Mouse (Mus musculus) embryonic facial prominence, embryonic 13.5 days (tissue): ENCODE data around the gene Eed. TPM values are rescaled to one million over a fixed set of nuclear protein-coding genes. Genes with fewer than 3 reads are reported as not detected.
"Not testable (repeated sequence)": the region's sequence is repeated elsewhere in the genome, so short reads cannot be mapped to it uniquely, and the experiment has no call there.

Source experiments
- ATAC-seq: fragments of 200-750 bp; cut with Nextera tagmentation; 2 replicates; pipeline ENCODE4 v1.8.0; 2017; ENCODE audit warnings: low read depth; ENCODE audit not compliant: insufficient number of reproducible peaks, insufficient read depth, low FRiP score, low TSS enrichment
- H3K27ac ChIP-seq: fragments of 300-500 bp; sonication (generic); 2 replicates; pipeline ENCODE4 v1.5.1; 2015; ENCODE audit warnings: moderate library complexity, mild to moderate bottlenecking, inconsistent platforms
- H3K27me3 ChIP-seq: fragments of 300-500 bp; sonication (generic); 2 replicates; pipeline ENCODE4 v1.6.1; 2015; ENCODE audit warnings: mild to moderate bottlenecking, inconsistent platforms
- H3K36me3 ChIP-seq: fragments of 300-500 bp; sonication (generic); 2 replicates; pipeline ENCODE4 v1.6.1; 2015; ENCODE audit warnings: mild to moderate bottlenecking, inconsistent platforms
- H3K4me1 ChIP-seq: fragments of 300-500 bp; sonication (generic); 2 replicates; pipeline ENCODE4 v1.6.1; 2015; ENCODE audit warnings: inconsistent platforms
- H3K4me2 ChIP-seq: fragments of 300-500 bp; sonication (generic); 2 replicates; pipeline ENCODE4 v1.6.1; 2015; ENCODE audit warnings: moderate library complexity, mild to moderate bottlenecking, inconsistent platforms
- H3K4me3 ChIP-seq: fragments of 300-500 bp; sonication (generic); 2 replicates; pipeline ENCODE4 v1.5.1; 2015; ENCODE audit warnings: mild to moderate bottlenecking, inconsistent platforms
- H3K9ac ChIP-seq: fragments of 300-500 bp; sonication (generic); 2 replicates; pipeline ENCODE4 v1.6.1; 2015; ENCODE audit warnings: mild to moderate bottlenecking, inconsistent platforms
- H3K9me3 ChIP-seq: fragments of 300-500 bp; sonication (generic); 2 replicates; pipeline ENCODE4 v1.6.1; 2016; ENCODE audit warnings: inconsistent platforms
- WGBS: fragments of 180-500 bp; shearing (Covaris S2); methylation state at CpG from one replicate; pipeline ENCODE4 v1.1.7; 2015; ENCODE audit warnings: mixed read lengths; 5-methylcytosine and 5-hydroxymethylcytosine counted together
- polyA plus RNA-seq: library from polyadenylated mRNA; unstranded; fragments of >200 nt; fragmentation: Nextera tagmentation; extraction: Ambion mirVana; gene quantifications from 2 replicates; pipeline ENCODE4 v1.2.1, GENCODE M21; 2015

Eed gene
- polyA plus RNA-seq, 1 experiment from 2014 or later, result 78.6 TPM

DNA sequence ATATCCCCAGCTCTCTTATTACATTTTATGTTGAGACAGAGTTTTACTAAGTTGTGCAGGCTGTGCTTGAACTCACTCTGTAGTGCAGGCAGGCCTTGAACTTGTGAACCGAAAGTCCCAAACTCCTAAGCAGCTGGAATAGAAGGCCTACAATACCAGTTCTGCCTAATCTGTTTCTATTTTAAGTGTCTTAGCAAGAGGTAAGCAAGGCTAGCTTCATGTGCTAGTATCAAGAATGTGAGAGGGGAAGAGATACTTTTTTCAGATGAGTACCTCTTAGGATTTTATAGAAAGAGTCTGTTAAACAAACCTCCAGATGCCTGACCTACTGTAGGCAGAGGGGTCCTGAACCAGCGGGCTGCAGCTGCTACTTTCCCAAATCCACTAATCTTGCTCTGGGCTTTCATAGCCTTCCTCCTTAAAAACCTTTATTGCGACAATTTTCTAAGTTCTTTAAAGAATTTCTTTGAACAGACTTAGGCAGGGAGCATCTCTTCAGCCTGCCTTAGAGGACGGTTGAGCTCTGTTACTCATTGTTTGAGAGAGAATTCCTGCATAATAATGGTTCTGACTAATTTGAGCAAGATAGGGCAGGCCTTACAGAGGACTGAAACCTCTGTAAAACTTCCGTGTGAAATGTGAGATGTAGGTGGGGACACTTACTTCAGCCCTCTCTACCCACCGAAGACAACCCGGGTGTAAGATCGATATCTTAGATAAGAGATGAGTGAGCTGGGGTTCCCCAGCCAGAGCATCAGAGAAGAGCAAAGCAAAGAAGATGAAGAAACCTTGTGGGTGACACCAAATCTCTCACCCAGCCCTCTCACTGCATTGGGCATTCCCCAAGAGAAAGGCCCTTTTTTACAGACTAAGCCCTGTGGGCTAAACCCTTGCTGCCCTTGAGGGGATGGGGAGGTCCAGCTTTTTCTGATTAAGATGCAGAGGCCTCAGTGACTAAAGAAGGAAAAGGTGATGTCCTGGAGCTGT is 26.2 kb upstream of the Eed start:
- 35% methylated on average over 8 of the region's 8 CpGs for WGBS
- H3K36me3 ChIP-seq, result no peaks in the 10 kb centered on the region

GRCm38 (mm10) chr7:90004781-90005180 is 24.0 kb upstream of the Eed start:
- H3K27ac ChIP-seq, result no peak overlapping the region
- no peaks in the 10 kb centered on the region for H3K27me3 ChIP-seq
- no peaks in the 10 kb centered on the region for H3K9me3 ChIP-seq
- no peak overlapping the region for H3K9ac ChIP-seq
- H3K4me3 ChIP-seq, result no peak overlapping the region
- H3K4me1 ChIP-seq, result no peaks in the 10 kb centered on the region
- no peak overlapping the region for H3K4me2 ChIP-seq
- no peaks in the 10 kb centered on the region for H3K36me3 ChIP-seq
- no peak for ATAC-seq
- WGBS, result 92% methylated on average over 3 of the region's 3 CpGs

More for the DNA sequence above, 26.2 kb upstream of the Eed start:
- no peak overlapping the region for H3K4me2 ChIP-seq
- no peak overlapping the region for H3K9ac ChIP-seq
- no peak overlapping the region for H3K27ac ChIP-seq
- no peak overlapping the region for H3K4me3 ChIP-seq
- no peaks in the 10 kb centered on the region for H3K9me3 ChIP-seq
- no peak for ATAC-seq
- H3K27me3 ChIP-seq, result no peaks in the 10 kb centered on the region
- H3K4me1 ChIP-seq, result no peaks in the 10 kb centered on the region

DNA sequence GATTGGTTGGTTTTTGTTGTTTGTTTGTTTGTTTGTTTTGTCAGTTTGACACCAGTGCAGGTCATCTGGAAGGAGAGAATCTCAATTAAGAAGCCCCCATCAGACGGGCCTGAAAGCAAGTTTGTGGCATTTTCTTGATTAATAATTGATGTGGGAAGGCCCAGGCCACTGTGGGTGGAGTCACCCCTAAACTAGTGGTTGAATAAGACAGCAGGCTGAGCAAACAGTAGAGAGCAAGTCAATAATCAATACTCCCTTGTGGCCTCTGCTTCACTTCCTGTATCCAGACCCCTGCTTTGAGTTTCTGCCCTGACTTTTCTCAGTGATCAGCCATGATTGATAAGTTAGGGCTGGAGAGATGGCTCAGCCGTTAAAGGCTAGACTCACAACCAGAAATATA is 21.6 kb upstream of the Eed start:
- Histone ChIP-seq H3K9me3 (no peaks in the 10 kb centered on the region), H3K27ac (no peak overlapping the region), H3K36me3 (no peaks in the 10 kb centered on the region), H3K27me3 (no peaks in the 10 kb centered on the region), H3K4me1 (no peaks in the 10 kb centered on the region), H3K9ac (no peak overlapping the region), H3K4me2 (no peak overlapping the region), H3K4me3 (no peak overlapping the region)
- no peak for ATAC-seq
- 79% methylated on average over 2 of the region's 2 CpGs for whole genome bisulfite sequencing

DNA sequence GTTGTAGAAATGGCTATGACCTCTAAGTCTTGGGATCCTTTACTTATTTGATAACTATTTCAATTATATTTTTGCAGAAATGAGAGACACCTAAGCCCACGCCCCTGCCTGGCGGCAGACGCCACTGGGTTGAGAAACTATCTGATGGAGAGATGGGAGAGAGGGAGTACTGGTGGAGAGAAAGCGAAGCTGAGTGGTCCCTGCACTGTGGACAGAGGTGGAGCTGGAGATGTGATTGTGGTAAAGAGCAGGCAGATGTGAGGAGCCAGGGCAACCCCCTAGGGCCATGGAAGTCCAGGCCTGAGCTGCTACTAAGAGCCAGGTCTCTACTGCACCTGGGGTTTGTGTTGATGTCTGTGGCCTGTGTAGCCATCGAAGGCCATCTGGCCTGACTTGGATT is 18.7 kb upstream of the Eed start:
- H3K4me1 ChIP-seq, result no peaks in the 10 kb centered on the region
- H3K9me3 ChIP-seq, result no peaks in the 10 kb centered on the region
- no peak overlapping the region for H3K4me2 ChIP-seq
- H3K36me3 ChIP-seq, result no peaks in the 10 kb centered on the region
- no peak overlapping the region for H3K9ac ChIP-seq
- 93% methylated on average over 5 of the region's 5 CpGs for WGBS
- no peak for ATAC-seq
- H3K27me3 ChIP-seq, result no peaks in the 10 kb centered on the region
- H3K27ac ChIP-seq, result no peak overlapping the region
- no peak overlapping the region for H3K4me3 ChIP-seq

DNA sequence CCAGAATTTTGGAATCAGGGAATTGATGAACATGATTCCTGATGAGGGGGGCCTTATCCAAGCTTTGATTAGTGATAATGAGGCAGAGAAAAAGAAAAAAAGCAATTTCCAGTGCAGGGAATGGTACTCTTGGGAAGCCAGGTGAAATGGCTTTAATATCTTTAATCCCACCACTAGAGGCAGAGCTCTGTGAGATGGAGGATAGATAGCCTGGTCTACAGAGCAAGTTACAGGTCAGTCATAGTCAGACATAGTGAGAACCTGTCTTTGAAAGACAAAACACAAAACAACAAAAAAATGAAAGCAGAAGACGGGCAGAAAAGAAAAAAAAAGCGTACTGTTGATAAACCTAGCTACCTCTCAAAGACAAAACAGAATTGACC is 17.8 kb upstream of the Eed start:
- no peak overlapping the region for H3K4me3 ChIP-seq

GRCm38 (mm10) chr7:89998006-89998623 is 17.3 kb upstream of the Eed start:
- no peaks in the 10 kb centered on the region for H3K36me3 ChIP-seq
- WGBS, result 13% methylated on average over 10 of the region's 10 CpGs
- peak overlapping the region; percentile 23; the same call in 1 of the 2 replicates for H3K4me2 ChIP-seq
- H3K27ac ChIP-seq, result no peak overlapping the region
- no peak overlapping the region for H3K9ac ChIP-seq
- no peaks in the 10 kb centered on the region for H3K27me3 ChIP-seq
- H3K4me3 ChIP-seq, result no peak overlapping the region
- H3K9me3 ChIP-seq, result no peaks in the 10 kb centered on the region
- no peak for ATAC-seq
- H3K4me1 ChIP-seq, result no peaks in the 10 kb centered on the region

More for the DNA sequence above, 17.8 kb upstream of the Eed start:
- Histone ChIP-seq H3K4me2 (0 out of 2 replicates have a peak overlapping the region, but pooled peaks have one; percentile 23), H3K4me1 (no peaks in the 10 kb centered on the region), H3K36me3 (no peaks in the 10 kb centered on the region), H3K27ac (no peak overlapping the region), H3K27me3 (no peaks in the 10 kb centered on the region), H3K9me3 (no peaks in the 10 kb centered on the region), H3K9ac (no peak overlapping the region)
- 75% methylated on average over 2 of the region's 2 CpGs for WGBS
- no peak for ATAC-seq

GRCm38 (mm10) chr7:89997526-89997925 is 16.7 kb upstream of the Eed start:
- 37% methylated on average over 5 of the region's 5 CpGs for WGBS
- H3K27ac ChIP-seq, H3K4me1 ChIP-seq, H3K4me3 ChIP-seq, H3K4me2 ChIP-seq, H3K27me3 ChIP-seq, H3K9ac ChIP-seq, H3K9me3 ChIP-seq, H3K36me3 ChIP-seq, ATAC-seq: not testable (repeated sequence)

GRCm38 (mm10) chr7:89993091-89993490 is 12.3 kb upstream of the Eed start:
- H3K4me2 ChIP-seq, result no peak overlapping the region
- H3K4me3 ChIP-seq, result no peak overlapping the region
- H3K27me3 ChIP-seq, result no peaks in the 10 kb centered on the region
- no peak overlapping the region for H3K9ac ChIP-seq
- H3K9me3 ChIP-seq, result no peaks in the 10 kb centered on the region
- no peaks in the 10 kb centered on the region for H3K36me3 ChIP-seq
- H3K27ac ChIP-seq, result no peak overlapping the region
- WGBS, result 91% methylated on average over 1 of the region's 1 CpGs
- no peak for ATAC-seq
- no peaks in the 10 kb centered on the region for H3K4me1 ChIP-seq

- Histone ChIP-seq H3K9ac (no peak overlapping the region), H3K4me3 (no peak overlapping the region), H3K27ac (no peak overlapping the region), H3K27me3 (no peaks in the 10 kb centered on the region), H3K36me3 (no peaks in the 10 kb centered on the region), H3K4me2 (no peak overlapping the region), H3K4me1 (peaks cover 6% of the 10 kb centered on the region; the same call in 1 of the 2 replicates), H3K9me3 (no peaks in the 10 kb centered on the region)
- no peak for ATAC-seq
Observed at GRCm38 (mm10) chr7:89984421-89984820, 3.6 kb upstream of the Eed start.

GRCm38 (mm10) chr7:89983441-89983840 is 2.7 kb upstream of the Eed start:
- no peak for ATAC-seq
- no peak overlapping the region for H3K27ac ChIP-seq
- H3K4me3 ChIP-seq, result no peak overlapping the region
- H3K36me3 ChIP-seq, result no peaks in the 10 kb centered on the region
- no peaks in the 10 kb centered on the region for H3K9me3 ChIP-seq
- peaks cover 13% of the 10 kb centered on the region for H3K4me1 ChIP-seq
- H3K4me2 ChIP-seq, result no peak overlapping the region
- no peak overlapping the region for H3K9ac ChIP-seq
- H3K27me3 ChIP-seq, result no peaks in the 10 kb centered on the region
- 84% methylated on average over 2 of the region's 2 CpGs for WGBS

DNA sequence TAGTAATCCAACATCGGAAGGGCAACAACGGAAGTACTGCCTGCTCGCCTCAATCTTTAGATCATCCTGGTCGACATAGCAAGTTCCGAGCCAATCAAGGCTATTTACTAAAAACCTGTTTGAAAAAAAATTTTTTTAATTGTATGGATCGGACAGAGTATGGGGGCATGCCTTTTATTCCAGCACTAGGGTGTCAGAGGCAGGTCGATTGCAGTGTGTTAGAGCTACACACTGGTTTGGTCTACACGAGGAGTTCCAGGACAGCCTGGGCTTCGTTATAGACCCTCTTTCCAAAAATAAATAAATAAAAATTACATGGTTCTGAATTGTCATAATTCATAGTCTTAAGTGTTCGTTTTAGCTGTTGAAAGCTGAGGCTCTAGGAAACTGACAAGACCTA is 774 bp upstream of the Eed start:
- no peak for ATAC-seq
- whole genome bisulfite sequencing, result 9% methylated on average over 10 of the region's 10 CpGs
- no peaks in the 10 kb centered on the region for H3K9me3 ChIP-seq

DNA sequence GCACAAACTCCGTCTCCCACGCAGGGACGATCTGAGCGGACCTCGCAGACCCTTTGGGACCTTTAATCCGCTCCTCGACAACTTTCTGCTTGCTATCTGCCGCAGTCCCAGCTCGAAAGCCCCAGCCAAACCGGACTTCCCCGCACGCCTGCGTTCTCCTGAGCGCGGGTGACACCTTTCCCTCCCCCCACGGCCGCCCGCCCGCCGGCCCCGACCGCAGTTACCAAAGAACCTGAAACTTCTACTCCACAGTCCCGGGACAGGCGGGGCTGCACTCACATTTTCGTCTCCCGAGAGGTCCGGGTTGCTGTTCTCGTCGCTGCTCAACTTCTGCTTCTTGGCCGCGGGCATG is 674 bp downstream of the Eed start:
- Histone ChIP-seq H3K36me3 (peaks cover 16% of the 10 kb centered on the region), H3K4me3 (peak overlapping the region; percentile 80), H3K9me3 (no peaks in the 10 kb centered on the region), H3K4me1 (peaks cover 15% of the 10 kb centered on the region), H3K27ac (peak overlapping the region; percentile 100), H3K4me2 (peak overlapping the region; percentile 65), H3K27me3 (no peaks in the 10 kb centered on the region), H3K9ac (peak overlapping the region; percentile 90)
- ATAC-seq, result no peak
- under 1% methylated on average over 31 of the region's 31 CpGs for WGBS

More for the DNA sequence above, 774 bp upstream of the Eed start:
- Histone ChIP-seq H3K27ac (peak overlapping the region; percentile 100), H3K9ac (peak overlapping the region; percentile 90), H3K4me2 (peak overlapping the region; percentile 65), H3K4me1 (peaks cover 15% of the 10 kb centered on the region), H3K36me3 (peaks cover 5% of the 10 kb centered on the region), H3K4me3 (peak overlapping the region; percentile 80), H3K27me3 (no peaks in the 10 kb centered on the region)
